Mouse (Mus musculus) CH12.LX (cell line): ENCODE data around the gene Plcb1.

Experiments
- CHD1 ChIP-seq: IDR thresholded peaks from 2 replicates; pipeline ENCODE4 v1.6.1; 2012; ENCODE audit warnings: low read depth, low read length, improper control_type of control experiment, inconsistent platforms
- CHD2 ChIP-seq: IDR thresholded peaks from 2 replicates; pipeline ENCODE4 v1.6.1; 2011; ENCODE audit warnings: low read length, improper control_type of control experiment
- CTCF ChIP-seq, 2 experiments: IDR thresholded peaks in 1 of 2; conservative IDR thresholded peaks in 1 of 2; 2 replicates each; pipeline ENCODE4 v1.5.1; 2011 to 2012; ENCODE audit warnings: low read depth in 2 of 2, low read length in 2 of 2, improper control_type of control experiment in 1 of 2, inconsistent platforms in 1 of 2, mild to moderate bottlenecking in 1 of 2, moderate library complexity in 1 of 2
- EP300 ChIP-seq: IDR thresholded peaks from 2 replicates; pipeline ENCODE4 v1.6.1; 2011; ENCODE audit warnings: low read length, improper control_type of control experiment
- POLR2A ChIP-seq: IDR thresholded peaks from 2 replicates; pipeline ENCODE4 v1.6.1; 2011; ENCODE audit warnings: low read depth, mild to moderate bottlenecking, improper control_type of control experiment, low read length
- SIN3A ChIP-seq: IDR thresholded peaks from 2 replicates; pipeline ENCODE4 v1.6.1; 2012; ENCODE audit warnings: low read length, improper control_type of control experiment, inconsistent platforms

GRCm38 (mm10) chr2:134825645-134826044, 39.8 kb downstream of the Plcb1 start:
- TF ChIP-seq POLR2A (no peak), CHD1 (no peak), SIN3A (no peak), CTCF (conservative IDR thresholded peaks at IDR 0.05 in 1 of 2, IDR thresholded peaks at IDR 0.05 in 1 of 2; ENCODE audit: low read depth in 2 of 2, low read length in 2 of 2) (no peak), CHD2 (no peak), EP300 (no peak)
